Mouse (Mus musculus) hematopoietic stem cell, adult 5-6 weeks (primary cell): Measurements from ENCODE around the gene Zranb2. TPM values are rescaled to one million over a fixed set of nuclear protein-coding genes. Genes with fewer than 3 reads are reported as not detected.

ENCODE experiments used
- ATAC-seq, 2 experiments: fragments of 125-278 bp in 1 of 2; replicated peaks in 1 of 2; 2 replicates each; pipeline ENCODE4 v1.8.0; 2016 to 2017; ENCODE audit warnings: inconsistent platforms in 2 of 2, mild to moderate bottlenecking in 2 of 2, moderate number of reproducible peaks in 2 of 2, low read depth in 1 of 2, moderate TSS enrichment in 1 of 2; ENCODE audit not compliant: low FRiP score in 2 of 2, poor library complexity in 2 of 2, severe bottlenecking in 2 of 2, insufficient read depth in 1 of 2, low TSS enrichment in 1 of 2
- total RNA-seq: library from RNA; stranded (forward); fragments of 172-1452, 232-1000 nt; gene quantifications from 2 replicates; pipeline ENCODE4 v1.2.3, GENCODE M21; 2017

Gene Zranb2
- total RNA-seq, 1 experiment from 2014 or later, result 274 TPM

- ATAC-seq, result peak; percentile 70 to 81
Measured at GRCm38 (mm10) chr3:157575441-157576342, 41.7 kb downstream of the Zranb2 start.

- ATAC-seq, result 0 out of 4 replicates have a peak, but pooled peaks of 1 of the 2 experiments have one; percentile 0
Measured at GRCm38 (mm10) chr3:157576343-157576722, 42.4 kb downstream of the Zranb2 start.

DNA sequence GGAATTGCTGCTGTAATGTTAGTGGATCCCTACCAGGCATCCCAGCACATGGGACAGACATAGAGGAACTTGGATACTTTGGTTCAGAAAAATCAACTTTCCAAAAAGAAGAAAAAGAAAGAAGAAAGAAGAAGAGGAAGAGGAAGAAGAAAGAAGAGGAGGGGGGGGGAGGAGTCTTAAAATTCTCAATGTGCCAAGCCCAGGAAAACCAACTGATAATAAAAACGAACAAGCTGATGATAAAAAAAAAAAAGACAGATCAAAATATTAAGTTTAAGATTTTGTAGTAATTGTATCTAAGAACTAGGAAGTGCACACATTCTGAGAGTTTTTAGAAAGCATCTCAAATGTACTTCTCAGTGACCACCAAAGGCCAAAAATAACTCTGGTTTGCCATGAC, 42.9 kb downstream of the Zranb2 start:
- ATAC-seq, result no peak

- ATAC-seq, result no peak
Measured at GRCm38 (mm10) chr3:157578469-157579170, 44.7 kb downstream of the Zranb2 start.

DNA sequence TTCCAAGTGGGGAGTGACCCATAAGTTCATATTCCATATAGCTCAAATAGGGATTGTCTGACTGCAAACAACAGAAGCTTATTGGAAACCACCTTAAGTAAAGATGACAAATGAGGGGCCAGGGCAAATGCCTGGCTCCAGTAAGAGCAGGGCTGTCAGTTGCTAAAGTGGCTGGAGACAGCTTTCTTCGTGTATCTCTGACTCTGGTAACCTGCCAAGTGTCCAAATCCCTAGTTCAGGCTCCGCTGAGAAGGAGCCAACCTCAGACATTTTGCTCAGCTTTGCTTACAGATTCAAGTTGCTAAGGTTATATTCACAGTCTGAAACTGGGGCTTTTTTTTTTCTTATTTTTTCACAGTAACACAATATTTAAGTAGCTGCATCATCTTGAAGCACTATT, 45.4 kb downstream of the Zranb2 start:
- ATAC-seq, result no peak

DNA sequence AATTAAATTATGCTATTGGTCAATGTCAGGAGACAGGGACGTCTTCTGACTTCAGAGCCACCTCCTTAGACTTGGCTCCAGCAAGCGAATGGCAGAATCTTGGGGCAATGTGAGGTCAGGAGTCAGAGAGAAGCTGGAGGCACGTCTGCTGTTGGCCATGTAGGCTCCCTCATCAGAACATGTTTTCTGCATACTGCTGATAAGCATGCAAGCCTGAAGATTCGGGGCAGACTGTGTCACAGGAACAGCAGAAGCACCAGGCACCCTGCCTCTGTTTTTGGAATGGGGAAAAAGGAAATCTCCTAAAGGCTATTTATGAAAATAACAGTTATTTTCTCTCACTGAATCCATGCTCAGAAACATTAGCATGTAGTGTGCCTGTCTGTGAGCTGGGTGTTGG, 46.3 kb downstream of the Zranb2 start:
- ATAC-seq, result no peak

DNA sequence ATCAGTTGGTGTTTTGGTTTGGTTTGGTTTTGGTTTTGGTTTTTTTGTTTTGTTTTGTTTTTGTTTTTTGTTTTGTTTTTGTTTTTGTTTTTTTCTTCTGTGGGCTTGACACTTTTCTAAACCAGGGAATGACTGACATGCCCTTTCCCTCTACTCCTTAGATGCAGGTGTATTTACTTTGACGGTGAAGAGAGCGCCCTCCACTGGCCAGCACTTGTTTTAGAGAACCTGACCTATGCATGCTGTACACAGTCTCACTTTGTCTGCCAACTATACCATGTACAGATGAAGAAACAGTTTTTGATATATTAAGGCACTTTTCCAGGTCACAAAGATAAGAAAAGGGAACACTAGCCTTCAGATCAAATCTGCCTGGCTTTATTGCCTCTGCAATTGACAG, 47.8 kb downstream of the Zranb2 start:
- no peak for ATAC-seq

- ATAC-seq, result no peak
Measured at GRCm38 (mm10) chr3:157582626-157583405, 48.9 kb downstream of the Zranb2 start.

DNA sequence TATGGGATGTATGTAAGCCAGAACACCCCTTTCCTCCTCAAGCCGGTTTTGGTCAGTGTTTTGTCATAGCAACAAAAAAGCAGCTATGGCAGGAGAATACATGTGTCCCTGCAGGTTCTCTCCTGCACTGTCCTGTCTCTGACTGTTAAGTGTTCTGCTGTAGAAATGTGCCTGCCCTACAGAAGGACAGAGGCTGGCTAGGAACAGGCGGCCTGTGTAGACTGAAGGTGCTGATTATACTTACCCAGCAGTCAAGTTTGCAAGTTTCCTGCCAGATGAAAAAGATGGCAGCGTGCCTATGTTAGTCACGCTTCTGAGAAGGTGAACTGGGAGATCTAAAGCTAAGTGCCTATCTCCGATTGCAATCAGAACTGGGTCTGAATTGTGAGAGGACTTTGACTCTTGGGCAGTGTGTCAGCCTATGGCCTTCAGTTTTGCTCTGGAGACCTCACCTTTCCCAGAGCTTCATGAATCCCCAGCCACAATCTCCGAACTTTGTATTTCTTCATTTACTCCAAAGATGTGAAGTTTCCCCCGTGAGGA, 63.9 kb downstream of the Zranb2 start:
- peak in 1 of 2 experiments; percentile 36; a peak in 2 of 4 replicates for ATAC-seq

Other genes with a start within 250 kb of the Zranb2 start
- gene Ptger3, start 32.7 kb downstream of the Zranb2 start, total RNA-seq, result 34.0 and 39.9 TPM in 2 replicates